Mouse (Mus musculus): ENCODE measurements around the gene Zmat5.

DNA sequence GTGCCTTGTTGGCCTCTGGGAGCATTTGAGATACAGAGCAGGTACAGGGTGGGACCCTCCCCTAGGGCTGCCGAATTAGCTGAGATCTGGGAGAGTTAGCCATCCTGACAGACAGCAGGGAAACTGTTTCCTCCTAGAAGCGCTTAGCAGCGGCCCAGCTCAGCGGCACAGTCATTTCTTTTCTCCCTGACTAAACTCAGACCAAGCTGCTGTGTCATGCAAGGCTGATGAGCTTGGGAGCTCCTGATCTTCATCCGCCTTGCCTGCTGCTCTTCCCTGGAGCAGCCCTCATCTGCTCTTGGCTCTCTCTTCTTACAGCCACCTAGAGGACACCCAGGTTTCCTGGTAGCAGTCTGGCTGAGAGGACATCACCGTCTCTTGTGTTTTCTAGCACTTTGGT lies 20.3 kb upstream of the Zmat5 start:
- TF ChIP-seq POLR2A (IDR thresholded peaks at IDR 0.05; ENCODE audit: borderline replicate concordance, extremely low read depth, low read depth, low read length) = no peak
- no peak for TF ChIP-seq CTCF (IDR thresholded peaks at IDR 0.05; ENCODE audit: insufficient read depth, low read length)
